Mouse (Mus musculus) lung, postnatal 0 days (tissue): ENCODE measurements at regions not wholly inside any gene's neighbourhood (a gene's known extent, or its start where the extent isn't known, plus 50 kb on each side); places are given as distances from the start of the nearest gene placed in this dataset.

ENCODE experiments used
- CTCF ChIP-seq: IDR thresholded peaks from 2 replicates; pipeline ENCODE4 v1.5.1; 2016; ENCODE audit warnings: antibody characterized with exemption, mild to moderate bottlenecking
- EP300 ChIP-seq: IDR thresholded peaks from 2 replicates; pipeline ENCODE4 v1.6.1; 2016; ENCODE audit warnings: antibody characterized with exemption, mild to moderate bottlenecking, control low read depth

- no peak for TF ChIP-seq CTCF
- no peak for TF ChIP-seq EP300
Measured at GRCm38 (mm10) chr5:49641206-49641830, 116.6 kb upstream of the Kcnip4 start.
